Mouse (Mus musculus) urinary bladder, postnatal 36 days (tissue): ENCODE measurements at regions not wholly inside any gene's neighbourhood (a gene's known extent, or its start where the extent isn't known, plus 50 kb on each side); places are given as distances from the start of the nearest gene placed in this dataset.
A peak's percentile ranks its signal among the peaks of the same experiment; 100 is the strongest.

Experiments
- DNase-seq, 2 experiments: peaks; one replicate each; pipeline ENCODE4 v3.0.0; 2022; ENCODE audit warnings: low spot score in 2 of 2, mixed read lengths in 1 of 2

- DNase-seq: no peak
Measured at GRCm38 (mm10) chr9:60995096-60995495, 200.8 kb downstream of the Uaca start.

GRCm38 (mm10) chr9:60998086-60998785, 203.9 kb downstream of the Uaca start:
- DNase-seq: no peak

GRCm38 (mm10) chr9:60999001-60999529, 204.7 kb downstream of the Uaca start:
- peak in 1 of 2 experiments; percentile 40 for DNase-seq

GRCm38 (mm10) chr9:61000232-61000631, 205.9 kb downstream of the Uaca start:
- DNase-seq: no peak

- DNase-seq: no peak
Measured at GRCm38 (mm10) chr9:61002572-61002971, 208.2 kb downstream of the Uaca start.

- DNase-seq: no peak
Measured at GRCm38 (mm10) chr9:61008446-61008845, 214.1 kb downstream of the Uaca start.

- DNase-seq: no peak
Measured at GRCm38 (mm10) chr9:61011066-61011465, 216.7 kb downstream of the Uaca start.

- DNase-seq: peak; percentile 46 to 71
Measured at GRCm38 (mm10) chr9:61012771-61013540, 218.6 kb downstream of the Uaca start.

- no peak for DNase-seq
Measured at GRCm38 (mm10) chr9:61014151-61014550, 219.8 kb downstream of the Uaca start.

DNA sequence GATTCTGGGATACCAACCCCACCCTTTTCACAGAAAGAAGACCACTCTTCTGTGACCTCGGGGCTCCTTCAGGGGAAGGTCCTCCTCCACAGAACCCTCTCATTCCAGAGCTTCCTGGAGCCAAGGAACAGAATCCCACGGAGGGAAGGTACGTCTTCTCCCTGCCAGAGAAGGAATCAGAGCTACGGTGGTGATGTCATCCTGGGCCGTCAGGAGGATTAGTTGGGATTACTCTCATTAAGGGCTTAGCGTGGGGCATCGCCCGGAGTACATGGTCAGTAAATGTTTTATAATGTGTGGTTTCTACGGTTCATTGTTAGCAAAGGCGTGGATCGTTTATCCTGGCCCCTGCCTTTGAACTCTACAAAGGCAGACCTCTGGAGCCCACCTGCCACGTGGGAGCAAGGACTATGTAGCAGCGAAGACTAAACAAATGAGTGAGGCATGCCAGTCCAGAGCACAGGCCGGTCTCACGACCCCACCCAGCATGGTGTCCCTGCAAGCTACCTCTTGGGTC, 221.1 kb downstream of the Uaca start:
- no peak for DNase-seq

GRCm38 (mm10) chr9:61016673-61017072, 222.3 kb downstream of the Uaca start:
- no peak for DNase-seq

GRCm38 (mm10) chr9:61019938-61020337, 225.6 kb downstream of the Uaca start:
- no peak for DNase-seq

- no peak for DNase-seq
Measured at GRCm38 (mm10) chr9:61021810-61022209, 227.5 kb downstream of the Uaca start.

DNA sequence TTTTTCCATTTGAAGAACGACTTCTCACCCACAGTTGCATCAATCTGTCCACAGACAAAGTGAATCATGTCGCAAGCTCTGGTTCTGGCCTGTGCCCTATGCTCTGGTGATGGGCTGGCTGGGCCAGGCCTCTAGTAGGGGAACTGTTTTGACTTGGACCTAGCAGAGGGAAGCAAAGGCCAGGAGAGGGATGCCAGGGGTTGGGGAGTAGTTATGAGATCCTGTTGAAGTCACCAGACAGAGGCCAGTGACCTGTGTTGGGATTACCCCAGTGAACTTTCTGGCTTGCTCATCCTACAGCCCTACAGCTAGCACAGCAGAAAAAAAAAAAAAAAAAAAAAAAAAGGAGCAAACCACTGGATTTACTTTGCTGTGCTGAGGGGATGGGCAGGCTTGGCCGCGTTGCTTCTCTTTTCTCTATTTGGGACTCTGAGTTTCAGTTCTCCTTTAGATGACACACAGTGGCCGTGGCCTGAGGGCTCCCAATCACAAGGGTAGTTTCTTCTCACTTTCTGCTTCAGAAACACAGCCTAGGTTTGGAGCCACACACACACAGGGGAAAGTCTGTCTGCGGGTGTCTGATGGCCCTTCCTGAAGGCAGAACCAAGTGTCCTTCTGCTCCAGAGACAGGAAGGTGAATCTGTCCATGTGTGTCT, 228.2 kb downstream of the Uaca start:
- peak in 1 of 2 experiments; percentile 62 for DNase-seq

DNA sequence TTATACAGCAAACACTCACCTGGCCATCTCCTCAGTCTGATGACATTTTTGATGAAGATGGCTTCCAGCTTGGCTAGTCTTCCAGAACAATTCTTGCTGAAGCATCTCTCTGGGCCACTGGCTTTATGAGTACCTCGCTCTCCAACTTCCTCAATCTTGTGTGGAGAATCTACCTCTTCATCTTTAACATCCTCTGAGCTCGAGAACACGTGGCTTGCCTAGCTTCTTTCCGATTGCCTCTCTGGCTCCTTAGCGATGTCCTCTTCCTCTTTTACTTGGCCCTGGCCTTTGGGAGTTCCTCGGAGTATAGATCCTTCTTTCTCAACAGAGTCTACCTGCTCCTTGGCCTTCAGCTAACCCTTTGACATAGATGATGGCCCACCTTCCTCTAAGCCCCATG, 231.0 kb downstream of the Uaca start:
- DNase-seq: no peak

- no peak for DNase-seq
Measured at GRCm38 (mm10) chr9:61028775-61029401, 234.5 kb downstream of the Uaca start.

DNA sequence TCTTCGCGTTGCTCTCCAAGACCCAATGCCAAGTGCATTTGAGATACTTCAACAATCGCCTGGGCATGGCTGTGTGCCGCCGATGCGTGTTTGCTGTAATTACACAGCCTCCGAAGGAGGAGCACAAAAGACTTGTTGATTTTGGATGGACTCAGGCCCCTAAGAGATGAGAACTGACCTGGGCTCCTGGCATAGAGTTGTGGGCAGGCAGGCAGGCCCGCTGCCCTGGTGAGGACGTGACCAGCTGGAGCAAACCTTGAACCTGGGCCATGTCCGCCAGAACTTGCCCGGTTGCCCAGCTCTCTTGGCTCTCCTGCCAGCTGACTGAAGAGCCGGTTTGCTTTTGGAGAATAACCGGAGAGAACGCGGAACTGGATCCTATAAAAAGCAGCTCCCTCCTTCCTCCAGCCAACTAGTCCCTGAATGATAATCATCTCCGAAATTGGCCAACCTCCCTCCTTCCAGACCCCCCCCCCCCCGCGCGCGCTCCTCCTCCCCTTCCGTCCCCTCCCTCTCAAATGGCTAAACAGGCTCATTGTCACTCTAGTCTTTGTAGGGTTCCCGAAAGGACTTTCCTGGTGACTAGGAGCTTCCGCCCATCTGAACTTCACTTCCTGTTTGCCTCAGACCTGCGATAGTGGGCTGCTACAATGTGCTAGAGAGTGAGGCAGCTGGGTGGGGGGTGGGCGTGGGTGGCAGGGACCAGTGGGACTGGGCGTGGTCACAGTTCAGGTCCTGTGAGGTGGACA, 237.5 kb downstream of the Uaca start:
- DNase-seq: peak in 1 of 2 experiments; percentile 71

DNA sequence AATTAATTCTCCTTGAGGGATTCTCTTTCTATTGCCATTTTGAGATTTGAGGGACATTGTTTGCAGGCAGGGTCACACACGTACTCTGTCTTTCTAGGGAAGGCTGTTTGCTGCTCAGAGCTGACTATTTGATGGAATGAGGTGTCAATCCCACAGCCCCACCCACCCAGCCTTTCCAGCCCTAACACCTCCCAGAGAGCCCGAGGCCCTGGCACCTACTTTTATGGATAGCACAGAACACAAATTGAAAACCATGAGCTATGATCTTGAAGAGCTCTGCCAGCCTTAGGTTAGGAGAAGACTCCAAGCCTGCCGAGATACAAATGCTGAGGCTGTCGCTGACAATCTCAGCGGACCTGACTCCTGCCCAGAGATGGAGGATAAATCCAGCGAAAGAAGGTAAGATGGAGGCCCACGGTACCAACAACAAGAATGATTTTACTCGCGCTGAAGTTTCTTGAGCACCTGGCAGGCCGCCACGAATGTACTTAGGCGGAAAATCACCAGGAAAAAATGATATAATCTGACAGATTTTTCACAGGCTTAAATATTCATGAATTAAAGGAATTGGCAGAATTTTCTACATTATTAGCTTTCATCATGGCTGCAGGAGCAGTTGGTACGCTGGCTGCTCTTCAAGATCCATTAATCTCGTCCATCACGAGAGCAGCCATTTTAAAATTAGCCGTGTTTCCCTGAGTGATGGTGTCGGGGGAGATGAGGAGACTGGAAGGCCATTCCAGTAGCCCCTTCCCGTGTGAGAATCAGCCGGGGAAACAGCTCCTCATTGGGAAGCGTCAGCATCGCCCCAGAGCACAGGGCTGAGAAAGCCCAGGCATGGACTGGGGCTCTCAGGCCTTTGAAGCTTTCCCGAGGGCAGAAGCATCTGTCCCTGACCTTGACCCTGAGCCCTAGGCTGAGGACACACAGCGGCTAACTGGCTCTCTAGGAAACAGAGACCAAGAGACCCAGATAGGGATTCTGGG, 238.4 kb downstream of the Uaca start:
- no peak for DNase-seq

- DNase-seq: no peak
Measured at GRCm38 (mm10) chr9:61033593-61033992, 239.3 kb downstream of the Uaca start.

DNA sequence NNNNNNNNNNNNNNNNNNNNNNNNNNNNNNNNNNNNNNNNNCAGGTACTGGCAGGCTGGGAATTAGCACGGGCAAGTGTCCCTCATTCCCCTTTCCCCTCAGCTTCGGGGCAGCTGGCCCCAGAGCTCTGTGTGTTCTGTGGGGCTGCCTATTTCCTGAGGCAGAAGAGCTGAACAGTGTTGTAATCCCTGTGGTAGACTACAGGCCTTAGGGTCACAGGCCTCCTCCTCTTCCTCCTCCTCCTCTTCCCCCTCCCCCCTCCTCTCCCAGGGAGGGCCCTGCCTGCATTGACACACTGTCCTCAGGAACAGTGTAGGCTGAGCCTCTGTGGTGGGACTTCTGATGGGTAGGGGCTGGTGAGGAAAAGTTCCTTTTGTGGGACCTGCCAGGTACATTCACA, 247.7 kb downstream of the Uaca start:
- no peak for DNase-seq
